Mouse (Mus musculus) left cerebral cortex, postnatal 10 days (tissue): ENCODE data around the gene Gm10190. TPM values are rescaled to one million over a fixed set of nuclear protein-coding genes. Genes with fewer than 3 reads are reported as not detected.
"Not testable (repeated sequence)": the region's sequence is repeated elsewhere in the genome, so short reads cannot be mapped to it uniquely, and the experiment has no call there.

ENCODE experiments used
- DNase-seq, 2 experiments: peaks; one replicate each; pipeline ENCODE4 v3.0.0; 2021 to 2022; ENCODE audit warnings: low spot score in 2 of 2, mixed read lengths in 1 of 2; ENCODE audit errors: extremely low spot score in 1 of 2
- intact Hi-C: fragments of 180-260 bp; cut with DNase I; formaldehyde crosslinking; loops from one replicate; pipeline ENCODE4 v1.15.1; 2025
- total RNA-seq, 2 experiments: library from RNA; stranded (reverse); gene quantifications; 2 replicates each; pipeline ENCODE4 v1.2.3; 2021

Gm10190 gene
- total RNA-seq, result 1 to 10 TPM; 4.8 to 5.1 TPM

DNA sequence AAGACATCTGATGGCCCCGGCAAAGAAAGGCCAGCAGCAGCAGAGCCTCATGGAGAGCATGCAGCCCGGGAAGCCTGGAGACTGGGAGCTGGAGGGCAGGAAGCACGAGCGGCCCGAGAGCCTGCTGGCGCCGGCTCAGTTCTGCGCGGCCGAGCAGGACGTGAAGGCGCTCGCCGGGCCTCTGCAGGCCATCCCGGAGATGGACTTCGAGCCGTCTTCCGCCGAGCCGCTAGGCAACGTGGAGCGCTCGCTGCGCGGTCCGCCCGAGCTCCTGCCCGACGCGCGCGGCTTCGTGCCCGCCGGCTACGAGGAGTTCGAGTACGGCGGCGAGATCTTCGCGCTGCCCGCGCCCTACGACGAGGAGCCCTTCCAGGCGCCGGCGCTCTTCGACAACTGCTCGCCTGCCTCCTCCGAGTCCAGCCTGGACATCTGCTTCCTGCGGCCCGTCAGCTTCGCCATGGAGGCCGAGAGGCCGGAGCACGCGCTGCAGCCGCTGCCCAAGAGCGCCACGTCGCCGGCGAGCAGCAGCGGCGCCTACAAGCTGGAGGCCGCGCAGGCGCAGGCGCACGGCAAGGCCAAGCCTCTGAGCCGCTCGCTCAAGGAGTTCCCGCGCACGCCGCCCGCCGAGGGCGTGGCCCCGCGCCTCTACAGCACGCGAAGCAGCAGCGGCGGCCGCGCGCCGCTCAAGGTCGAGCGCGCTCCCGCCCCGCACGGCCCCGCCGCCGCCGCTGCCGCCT lies at the start of gene Gm10190:
Gm10190 (minus strand) TSS at position 553 of the 737 bp plus-strand sequence.
- DNase-seq, result peak; percentile 85 to 95
- intact Hi-C loops, result no loop called here

DNA sequence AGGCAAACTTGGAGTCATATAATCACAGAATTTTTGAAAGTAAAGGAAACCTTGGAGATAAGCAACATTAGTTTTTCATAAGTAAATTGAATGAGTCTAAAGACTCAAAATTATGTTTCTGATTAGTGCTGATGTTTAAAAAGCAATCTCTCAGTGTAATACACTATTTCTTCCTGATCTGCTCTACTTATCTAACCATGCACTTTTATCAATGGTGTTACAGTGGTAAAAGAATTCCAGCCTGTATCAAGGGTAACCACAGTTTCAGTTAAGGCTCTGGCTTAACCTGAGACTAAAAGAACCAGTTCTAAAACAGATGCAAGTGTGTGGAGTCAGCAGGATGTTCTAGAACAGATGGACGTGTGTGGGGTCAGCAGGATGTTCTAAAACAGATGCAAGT lies 47.7 kb upstream of the Gm10190 start:
- intact Hi-C loops, result no loop called here
- no peak for DNase-seq

DNA sequence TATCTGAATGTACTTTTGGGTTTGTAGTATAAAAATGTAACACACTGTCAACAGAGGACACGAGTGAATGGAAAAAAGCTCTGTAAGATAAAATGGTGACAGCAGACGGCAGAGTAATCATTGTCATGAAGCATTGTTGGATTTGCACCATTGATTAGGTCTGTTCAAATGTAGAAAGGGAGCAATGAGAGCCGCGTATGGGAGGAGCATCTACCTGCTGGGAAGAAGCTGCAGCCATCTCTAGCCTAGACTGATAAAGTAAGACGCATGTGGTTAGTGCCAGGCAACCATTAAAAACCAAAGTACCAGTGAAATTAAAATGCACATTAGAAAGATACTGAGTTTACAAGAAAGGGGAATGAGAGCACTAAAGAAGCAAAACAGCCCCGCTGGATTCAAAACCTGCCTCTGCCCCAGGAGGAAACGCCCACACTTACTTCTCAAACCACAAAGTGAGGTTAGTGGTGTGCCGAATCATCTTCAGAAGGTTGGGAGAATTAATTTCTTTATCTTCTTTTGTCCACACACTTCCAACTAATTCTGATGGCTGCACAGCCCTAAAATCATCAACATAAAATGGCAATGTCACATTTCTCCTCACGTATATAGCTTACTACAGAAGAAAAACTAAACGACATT lies 45.4 kb upstream of the Gm10190 start:
- intact Hi-C loops, result loop anchor here (10.0 kb wide), 1 partner anchor 144 kb away; no protein-coding TSS in a partner anchor
- no peak for DNase-seq

- no peak for DNase-seq
- intact Hi-C loops, result loop anchor here (10.0 kb wide), 1 partner anchor 136 kb away; no protein-coding TSS in a partner anchor
These were observed 37.8 kb upstream of the Gm10190 start for GRCm38 (mm10) chr17:80411182-80411581.

DNA sequence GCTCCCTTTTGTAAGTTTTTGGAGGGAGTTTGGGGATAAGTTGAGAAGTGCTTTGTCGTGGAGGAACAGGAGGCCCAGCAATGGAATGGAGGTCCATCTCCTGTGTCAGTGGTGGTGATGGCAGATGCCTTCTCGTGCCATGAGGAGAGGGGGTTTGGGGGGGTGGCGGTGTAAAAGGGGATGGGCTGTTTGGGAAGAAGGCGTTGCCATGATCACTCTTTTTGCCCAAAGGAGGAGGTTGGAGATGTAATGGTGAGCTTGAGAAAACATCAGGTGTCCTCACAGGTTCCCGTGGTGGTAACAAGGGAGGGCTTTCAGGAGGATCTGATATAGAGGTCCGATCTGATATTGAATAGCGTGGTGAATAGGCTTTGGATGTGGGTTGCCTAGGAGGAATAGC lies 24.9 kb upstream of the Gm10190 start:
- intact Hi-C loops, result no loop called here
- no peak for DNase-seq

GRCm38 (mm10) chr17:80391423-80392403 lies 18.4 kb upstream of the Gm10190 start:
- DNase-seq, result peak in 1 of 2 experiments; percentile 66
- intact Hi-C loops, result no loop called here

GRCm38 (mm10) chr17:80390024-80390423 lies 16.7 kb upstream of the Gm10190 start:
- no peak for DNase-seq
- intact Hi-C loops, result no loop called here

DNA sequence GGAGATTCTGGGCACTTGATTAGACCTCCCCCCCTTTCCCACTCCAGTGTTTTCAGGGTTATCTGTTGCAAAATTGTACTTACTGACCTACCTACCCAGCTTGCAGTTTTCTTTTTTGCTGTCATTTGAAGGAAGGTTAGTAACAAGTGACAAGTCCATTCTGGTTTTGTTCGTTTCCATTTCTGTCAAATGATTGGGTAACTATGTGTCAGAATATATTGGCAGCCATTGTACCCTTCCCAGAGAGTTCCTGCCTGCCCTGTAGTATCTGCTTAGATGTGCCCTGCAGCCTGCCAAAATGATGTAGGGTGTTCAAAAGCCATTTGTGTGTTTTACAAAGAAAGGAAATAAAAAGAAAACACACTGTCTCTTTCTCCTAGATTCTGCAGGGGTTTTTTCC lies 12.3 kb upstream of the Gm10190 start:
- intact Hi-C loops, result no loop called here
- no peak for DNase-seq

DNA sequence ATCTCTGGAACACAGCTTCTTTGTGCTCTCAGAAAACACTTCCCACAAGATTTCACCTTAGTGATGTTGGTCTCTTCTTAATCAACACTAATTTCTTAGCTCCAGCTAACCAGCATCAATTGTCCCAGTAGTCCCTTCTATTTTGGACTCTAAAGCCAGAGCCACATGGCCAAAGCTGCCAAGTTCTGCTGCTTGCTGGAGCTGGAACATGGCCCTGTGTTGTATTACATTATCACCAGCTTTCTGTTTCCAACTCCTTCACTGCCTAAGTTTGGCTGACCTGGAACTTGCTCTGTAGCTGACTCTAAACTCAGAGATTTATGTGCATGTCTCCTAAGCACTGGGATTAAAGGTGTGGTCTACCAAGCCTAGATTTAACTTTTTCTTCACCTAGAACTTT lies 5.0 kb upstream of the Gm10190 start:
- intact Hi-C loops, DNase-seq: not testable (repeated sequence)

- intact Hi-C loops, result no loop called here
- peak in 1 of 2 experiments; percentile 20 for DNase-seq
These were observed 370 bp upstream of the Gm10190 start for GRCm38 (mm10) chr17:80373726-80374096.

GRCm38 (mm10) chr17:80368606-80369005 lies 4.7 kb downstream of the Gm10190 start:
- intact Hi-C loops, result no loop called here
- no peak for DNase-seq

GRCm38 (mm10) chr17:80367276-80367675 lies 6.1 kb downstream of the Gm10190 start:
- peak in 1 of 2 experiments; percentile 32 for DNase-seq

GRCm38 (mm10) chr17:80360245-80360644 lies 13.1 kb downstream of the Gm10190 start:
- intact Hi-C loops, result no loop called here
- no peak for DNase-seq

More at GRCm38 (mm10) chr17:80367276-80367675, 6.1 kb downstream of the Gm10190 start:
- intact Hi-C loops, result no loop called here

GRCm38 (mm10) chr17:80347234-80347633 lies 26.1 kb downstream of the Gm10190 start:
- no peak for DNase-seq
- intact Hi-C loops, result no loop called here

DNA sequence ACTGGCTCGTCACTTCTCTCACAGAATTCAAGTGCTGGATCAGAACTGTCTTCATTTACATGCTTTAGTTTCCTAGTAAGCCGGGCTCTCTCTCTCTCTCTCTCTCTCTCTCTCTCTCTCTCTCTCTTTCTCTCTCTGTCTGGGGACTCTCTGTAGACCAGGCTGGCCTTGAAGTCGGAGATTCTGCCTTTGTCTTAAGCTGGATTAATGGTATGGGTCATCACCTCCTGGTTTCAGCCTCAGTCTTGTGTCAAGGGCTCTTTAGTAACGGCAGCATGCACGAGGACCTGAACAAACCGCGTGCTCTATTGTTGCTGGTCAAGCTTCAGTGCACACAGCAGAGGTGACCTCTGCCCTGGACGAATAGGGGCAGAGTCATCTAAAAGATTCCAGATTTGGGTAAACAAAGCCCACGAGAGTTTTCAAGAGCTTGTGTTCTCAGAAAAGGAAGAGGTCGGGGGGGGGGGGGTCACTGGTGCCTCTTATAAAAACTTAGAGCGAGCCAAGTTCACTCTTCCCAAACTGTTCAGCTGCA lies 26.7 kb downstream of the Gm10190 start:
- intact Hi-C loops, result no loop called here
- no peak for DNase-seq

DNA sequence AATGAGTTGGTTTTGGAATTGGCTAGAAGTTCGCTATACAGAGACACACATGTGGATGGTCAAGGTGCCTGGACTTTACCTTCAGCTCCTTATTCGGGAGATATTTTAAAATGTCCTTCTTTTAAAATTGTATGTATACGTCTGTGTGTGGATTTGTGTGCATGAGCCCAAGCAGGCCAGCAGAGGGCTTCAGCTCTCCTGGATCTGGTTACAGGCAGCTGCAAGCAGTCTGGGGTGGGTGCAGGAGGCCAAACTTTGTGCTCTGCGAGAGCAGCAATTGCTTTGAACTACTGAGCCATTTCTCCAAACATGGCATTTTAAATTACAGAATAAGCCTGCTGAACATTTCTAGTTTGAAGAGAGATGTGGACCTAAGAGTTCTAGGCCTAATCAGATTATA lies 28.1 kb downstream of the Gm10190 start:
- intact Hi-C loops, result no loop called here
- no peak for DNase-seq

GRCm38 (mm10) chr17:80332386-80332785 lies 41.0 kb downstream of the Gm10190 start:
- intact Hi-C loops, result no loop called here
- peak in 1 of 2 experiments; percentile 9 for DNase-seq

- intact Hi-C loops, result loop anchor here (5.0 kb wide), 1 partner anchor 34 kb away; the partner anchor contains the start of genes Dhx57 and Morn2
- DNase-seq, result no peak
These were observed 46.9 kb downstream of the Gm10190 start for GRCm38 (mm10) chr17:80326431-80326830.

DNA sequence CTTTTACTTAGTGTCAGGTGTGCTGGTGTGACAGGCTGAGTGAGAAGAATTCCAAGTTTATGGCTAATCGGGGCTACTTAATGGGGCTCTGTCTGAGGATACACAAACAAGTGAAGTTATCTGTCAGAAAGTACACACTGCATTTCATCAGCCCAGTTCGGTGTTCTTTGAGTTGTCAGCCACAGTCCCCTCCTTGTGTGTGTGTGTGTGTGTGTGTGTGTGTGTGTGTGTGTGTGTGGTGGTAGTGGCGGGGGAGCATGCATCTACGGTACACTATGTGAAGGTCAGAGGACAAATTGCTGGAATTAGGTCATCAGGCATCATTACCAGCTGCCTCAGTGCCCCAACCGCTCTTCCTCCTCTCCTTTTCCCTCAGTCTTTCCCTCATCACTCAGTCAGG lies 47.9 kb downstream of the Gm10190 start:
- no peak for DNase-seq
- intact Hi-C loops, result loop anchor here (5.0 kb wide), 1 partner anchor 33 kb away; the partner anchor contains the start of genes Dhx57 and Morn2
